Mouse (Mus musculus) hindbrain, embryonic 16.5 days (tissue): ENCODE data around the gene Nisch. TPM values are rescaled to one million over a fixed set of nuclear protein-coding genes. Genes with fewer than 3 reads are reported as not detected.

Source experiments
- ATAC-seq: fragments of 200-750 bp; cut with Nextera tagmentation; 2 replicates; pipeline ENCODE4 v1.8.0; 2017; ENCODE audit warnings: moderate TSS enrichment, moderate library complexity
- H3K27ac ChIP-seq: fragments of 300-500 bp; sonication (generic); 2 replicates; pipeline ENCODE4 v1.5.1; 2014; ENCODE audit warnings: low read depth, mild to moderate bottlenecking, control low read depth, low read length, moderate library complexity
- H3K27me3 ChIP-seq: fragments of 300-500 bp; sonication (generic); replicated peaks from 2 replicates; pipeline ENCODE4 v1.6.1; 2014; ENCODE audit warnings: low read length; ENCODE audit not compliant: control insufficient read depth, insufficient read depth
- H3K36me3 ChIP-seq: fragments of 300-500 bp; sonication (generic); 2 replicates; pipeline ENCODE4 v1.6.1; 2014; ENCODE audit warnings: mild to moderate bottlenecking, low read length, moderate library complexity, mixed read lengths; ENCODE audit not compliant: control insufficient read depth, insufficient read depth
- H3K4me1 ChIP-seq: fragments of 300-500 bp; sonication (generic); 2 replicates; pipeline ENCODE4 v1.6.1; 2014; ENCODE audit warnings: low read depth, low read length; ENCODE audit not compliant: control insufficient read depth, insufficient read depth
- H3K4me2 ChIP-seq: fragments of 300-500 bp; sonication (generic); 2 replicates; pipeline ENCODE4 v1.6.1; 2014; ENCODE audit warnings: mild to moderate bottlenecking, low read length, control low read depth, moderate library complexity
- H3K4me3 ChIP-seq: fragments of 300-500 bp; sonication (generic); 2 replicates; pipeline ENCODE4 v1.5.1; 2014; ENCODE audit warnings: mild to moderate bottlenecking, low read length, control low read depth, moderate library complexity
- H3K9ac ChIP-seq: fragments of 300-500 bp; sonication (generic); 2 replicates; pipeline ENCODE4 v1.6.1; 2014; ENCODE audit warnings: low read depth, mild to moderate bottlenecking, control low read depth, low read length, moderate library complexity
- H3K9me3 ChIP-seq: fragments of 300-500 bp; sonication (generic); 2 replicates; pipeline ENCODE4 v1.6.1; 2014; ENCODE audit warnings: mild to moderate bottlenecking, low read length, moderate library complexity; ENCODE audit not compliant: control insufficient read depth
- WGBS: fragments of 180-500 bp; shearing (Covaris S2); extraction: QIAGEN DNeasy Blood & Tissue Kit; methylation state at CpG from one replicate; pipeline ENCODE4 v1.1.7; 2014; 5-methylcytosine and 5-hydroxymethylcytosine counted together
- polyA plus RNA-seq: library from polyadenylated mRNA; unstranded; fragments of >200 nt; fragmentation: Nextera tagmentation; extraction: Ambion mirVana; gene quantifications from 2 replicates; pipeline ENCODE4 v1.2.1, GENCODE M21; 2015

The Nisch gene
- polyA plus RNA-seq, 1 experiment from 2014 or later = 304 TPM

DNA sequence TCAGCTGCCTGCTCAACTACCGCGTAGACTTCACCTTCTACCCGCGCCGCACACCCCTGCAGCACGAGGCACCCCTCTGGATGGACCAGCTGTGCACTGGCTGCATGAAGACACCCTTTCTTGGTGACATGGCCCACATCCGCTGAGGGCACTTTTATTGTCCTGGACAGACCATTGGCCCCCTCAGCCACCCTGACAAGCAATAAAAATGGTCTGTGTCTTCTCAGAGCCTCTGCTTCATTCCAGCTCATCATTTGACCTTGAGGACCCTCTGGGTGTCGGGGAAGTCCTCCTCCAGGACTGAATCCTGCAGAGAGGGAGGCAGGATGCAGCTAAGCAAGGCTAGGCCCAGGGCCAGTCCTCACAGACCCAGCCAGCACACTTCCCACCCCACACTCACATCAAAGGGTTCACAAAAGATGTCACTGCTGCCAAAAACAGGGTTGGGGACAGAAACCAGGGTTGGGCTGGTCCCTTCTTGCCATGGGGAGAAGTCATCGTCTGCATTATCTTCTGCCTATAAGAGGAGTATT, 77.8 kb downstream of the Nisch start:
- 91% methylated on average over 9 of the region's 9 CpGs for WGBS
- Histone ChIP-seq H3K4me2 (no peak overlapping the region), H3K9me3 (no peaks in the 10 kb centered on the region), H3K36me3 (peaks cover 10% of the 10 kb centered on the region), H3K9ac (no peak overlapping the region), H3K4me1 (peaks cover 1% of the 10 kb centered on the region; the same call in 1 of the 2 replicates), H3K4me3 (no peak overlapping the region), H3K27ac (no peak overlapping the region), H3K27me3 (no peaks in the 10 kb centered on the region)
- no peak for ATAC-seq

DNA sequence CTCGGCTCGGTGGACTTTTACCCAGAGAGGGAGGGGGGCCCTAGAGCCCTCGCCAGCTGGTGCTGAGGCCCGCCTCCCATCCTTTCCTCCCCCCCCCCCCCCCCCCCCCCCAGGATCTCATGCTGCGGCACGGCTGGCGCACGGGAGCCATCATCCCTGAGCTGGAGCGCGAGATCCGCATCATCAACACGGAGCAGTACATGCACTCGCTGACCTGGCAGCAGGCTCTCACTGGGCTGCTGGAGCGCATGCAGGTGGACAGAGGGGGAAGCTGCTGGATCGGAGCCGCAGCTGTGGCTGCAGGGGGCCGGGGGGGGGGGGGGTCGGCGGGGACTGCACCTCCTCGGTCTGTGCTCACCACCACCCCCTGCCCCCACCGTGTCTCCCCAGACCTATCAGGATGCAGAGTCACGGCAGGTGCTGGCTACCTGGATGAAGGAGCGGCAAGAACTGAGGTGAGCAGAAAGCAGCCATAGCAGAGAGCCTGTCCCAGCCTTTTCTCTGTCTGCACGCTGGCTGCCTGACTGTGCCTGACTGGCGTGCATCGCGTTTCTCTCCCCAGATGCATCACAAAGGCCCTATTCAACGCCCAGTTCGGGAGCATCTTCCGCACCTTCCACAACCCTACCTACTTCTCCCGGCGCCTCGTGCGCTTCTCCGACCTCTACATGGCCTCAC, 78.4 kb downstream of the Nisch start:
- 79% methylated on average over 20 of the region's 35 CpGs for WGBS
- peaks cover 6% of the 10 kb centered on the region for H3K4me1 ChIP-seq
- no peak overlapping the region for H3K27ac ChIP-seq
- H3K27me3 ChIP-seq = no peaks in the 10 kb centered on the region
- peaks cover 10% of the 10 kb centered on the region for H3K36me3 ChIP-seq
- no peak overlapping the region for H3K9ac ChIP-seq
- no peak overlapping the region for H3K4me2 ChIP-seq
- no peak overlapping the region for H3K4me3 ChIP-seq
- no peak for ATAC-seq
- no peaks in the 10 kb centered on the region for H3K9me3 ChIP-seq

DNA sequence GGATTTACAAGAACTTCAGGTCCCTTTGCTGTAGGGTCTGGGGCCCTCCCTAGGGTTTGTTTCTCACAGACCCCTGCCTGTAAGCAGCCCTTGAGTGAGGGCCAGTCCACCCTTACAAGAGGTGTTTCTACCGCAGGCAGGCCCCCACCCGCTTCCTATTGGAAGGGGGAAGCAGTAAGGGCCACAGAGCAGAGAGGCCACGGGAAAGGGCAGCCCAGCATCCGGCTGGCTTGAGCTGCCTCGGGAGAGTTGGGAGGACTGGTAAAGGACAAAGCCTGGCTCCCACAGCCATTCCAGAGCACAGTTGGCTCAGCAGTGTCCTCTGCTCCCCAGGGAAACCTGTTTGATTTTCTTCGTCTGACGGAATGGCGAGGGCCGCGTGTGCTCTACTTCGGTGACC, 79.0 kb downstream of the Nisch start:
- H3K4me2 ChIP-seq = no peak overlapping the region
- no peak for ATAC-seq
- no peak overlapping the region for H3K4me3 ChIP-seq
- WGBS = 69% methylated on average over 11 of the region's 11 CpGs
- H3K4me1 ChIP-seq = peaks cover 12% of the 10 kb centered on the region
- no peak overlapping the region for H3K9ac ChIP-seq
- H3K36me3 ChIP-seq = peaks cover 10% of the 10 kb centered on the region
- no peaks in the 10 kb centered on the region for H3K27me3 ChIP-seq
- H3K9me3 ChIP-seq = no peaks in the 10 kb centered on the region
- H3K27ac ChIP-seq = 0 out of 2 replicates have a peak overlapping the region, but pooled peaks have one; percentile 0

DNA sequence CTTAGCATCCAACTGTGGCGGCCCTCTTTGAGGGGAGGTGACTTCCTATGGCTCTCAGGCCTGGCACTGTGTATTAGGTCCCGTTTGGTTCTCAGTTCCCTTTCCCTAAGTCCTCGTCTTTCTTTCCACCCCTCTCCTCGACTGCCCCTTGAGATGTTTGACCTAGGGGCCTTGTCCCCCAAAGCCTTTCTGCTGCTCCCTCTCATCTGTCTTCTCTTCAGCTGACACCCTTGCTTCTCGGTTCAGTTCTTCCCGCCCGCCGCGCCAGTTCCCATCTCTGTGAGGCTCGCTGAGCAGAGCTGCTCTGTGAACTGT, 79.5 kb downstream of the Nisch start:
- peaks cover 10% of the 10 kb centered on the region for H3K36me3 ChIP-seq
- H3K4me1 ChIP-seq = peaks cover 17% of the 10 kb centered on the region
- H3K27me3 ChIP-seq = no peaks in the 10 kb centered on the region
- H3K9me3 ChIP-seq = no peaks in the 10 kb centered on the region
- H3K9ac ChIP-seq = no peak overlapping the region
- no peak overlapping the region for H3K4me2 ChIP-seq
- no peak overlapping the region for H3K27ac ChIP-seq
- H3K4me3 ChIP-seq = no peak overlapping the region
- whole genome bisulfite sequencing = 84% methylated on average over 10 of the region's 10 CpGs
- ATAC-seq = no peak

DNA sequence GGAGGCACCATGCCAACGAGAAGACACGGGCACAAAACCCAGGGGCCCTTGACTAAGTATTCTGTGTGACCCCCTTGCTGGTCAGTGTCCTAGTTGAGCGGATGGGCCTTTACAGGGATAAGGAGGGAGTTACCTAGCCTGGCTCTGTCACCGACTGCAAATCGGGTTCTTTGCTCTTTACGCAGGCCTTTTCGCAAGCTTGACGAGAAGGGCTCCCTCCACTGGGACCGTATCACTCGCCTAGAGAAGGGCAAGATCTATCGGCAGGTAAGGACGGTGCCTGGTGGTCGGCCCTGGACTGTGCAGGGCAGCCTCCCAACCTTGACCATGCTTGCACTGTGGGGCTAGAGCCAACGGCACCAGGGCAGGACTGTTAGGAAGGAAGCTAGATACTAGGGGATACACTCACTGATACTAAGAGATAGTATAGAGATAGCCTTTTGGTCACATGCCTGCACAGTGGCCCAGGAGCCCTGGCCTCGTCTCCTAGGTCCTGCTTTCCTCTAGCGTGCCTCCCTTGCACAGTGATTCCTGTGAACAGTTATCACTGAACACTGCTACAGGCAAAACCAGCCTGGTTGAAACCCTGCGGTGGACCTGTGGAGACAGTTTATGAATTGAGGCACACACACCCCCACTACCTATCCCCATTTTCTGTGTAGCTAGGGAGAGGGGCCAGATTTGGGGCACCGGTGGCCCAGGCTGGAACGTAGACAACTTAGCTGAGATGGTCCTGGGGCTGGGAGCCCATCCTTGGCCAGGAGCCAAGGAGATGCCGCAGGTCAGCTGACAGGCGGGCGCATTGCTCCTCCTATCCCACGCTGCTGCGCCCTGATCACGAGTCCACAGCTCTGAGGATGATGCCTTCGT, 80.1 kb downstream of the Nisch start:
- Histone ChIP-seq H3K4me1 (peaks cover 23% of the 10 kb centered on the region), H3K9ac (no peak overlapping the region), H3K4me2 (no peak overlapping the region), H3K27me3 (no peaks in the 10 kb centered on the region), H3K27ac (no peak overlapping the region), H3K36me3 (peaks cover 10% of the 10 kb centered on the region), H3K4me3 (no peak overlapping the region), H3K9me3 (no peaks in the 10 kb centered on the region)
- 87% methylated on average over 26 of the region's 26 CpGs for WGBS
- no peak for ATAC-seq

DNA sequence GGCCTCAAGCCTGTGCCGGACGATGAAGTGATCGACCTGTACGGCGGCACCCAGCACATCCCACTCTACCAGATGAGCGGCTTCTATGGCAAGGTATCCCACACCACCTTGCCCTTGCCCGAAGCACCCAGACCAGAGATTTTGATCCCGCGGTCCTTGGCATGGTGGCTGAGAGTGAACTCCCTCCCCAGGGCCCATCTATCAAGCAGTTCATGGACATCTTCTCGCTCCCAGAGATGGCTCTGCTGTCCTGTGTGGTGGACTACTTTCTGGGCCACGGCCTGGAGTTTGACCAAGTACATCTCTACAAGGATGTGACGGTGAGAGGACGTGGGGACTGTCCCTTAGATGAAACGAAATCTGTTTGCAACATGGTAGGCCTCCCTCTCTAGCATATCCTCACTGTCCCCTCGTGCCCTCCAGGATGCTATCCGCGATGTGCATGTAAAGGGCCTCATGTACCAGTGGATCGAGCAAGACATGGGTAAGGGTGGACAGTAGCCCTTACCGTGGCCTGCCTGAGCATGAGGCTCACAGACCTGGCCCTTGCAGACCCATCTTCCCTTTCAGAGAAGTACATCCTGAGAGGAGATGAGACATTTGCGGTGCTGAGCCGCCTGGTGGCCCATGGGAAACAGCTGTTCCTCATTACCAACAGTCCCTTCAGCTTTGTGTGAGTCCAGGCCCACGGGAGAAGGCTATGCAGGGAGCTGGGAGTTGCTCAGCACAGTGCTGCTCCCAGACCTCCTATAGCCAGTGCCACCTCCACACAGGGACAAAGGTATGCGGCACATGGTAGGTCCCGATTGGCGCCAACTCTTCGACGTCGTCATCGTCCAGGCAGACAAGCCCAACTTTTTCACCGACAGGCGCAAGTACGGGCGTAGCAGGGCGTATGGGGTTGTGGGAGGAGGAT, 81.0 kb downstream of the Nisch start:
- Histone ChIP-seq H3K9me3 (no peaks in the 10 kb centered on the region), H3K36me3 (peaks cover 10% of the 10 kb centered on the region), H3K4me1 (peaks cover 23% of the 10 kb centered on the region), H3K9ac (no peak overlapping the region), H3K27me3 (no peaks in the 10 kb centered on the region), H3K4me3 (no peak overlapping the region), H3K4me2 (no peak overlapping the region), H3K27ac (no peak overlapping the region)
- ATAC-seq = no peak
- WGBS = 96% methylated on average over 34 of the region's 34 CpGs

DNA sequence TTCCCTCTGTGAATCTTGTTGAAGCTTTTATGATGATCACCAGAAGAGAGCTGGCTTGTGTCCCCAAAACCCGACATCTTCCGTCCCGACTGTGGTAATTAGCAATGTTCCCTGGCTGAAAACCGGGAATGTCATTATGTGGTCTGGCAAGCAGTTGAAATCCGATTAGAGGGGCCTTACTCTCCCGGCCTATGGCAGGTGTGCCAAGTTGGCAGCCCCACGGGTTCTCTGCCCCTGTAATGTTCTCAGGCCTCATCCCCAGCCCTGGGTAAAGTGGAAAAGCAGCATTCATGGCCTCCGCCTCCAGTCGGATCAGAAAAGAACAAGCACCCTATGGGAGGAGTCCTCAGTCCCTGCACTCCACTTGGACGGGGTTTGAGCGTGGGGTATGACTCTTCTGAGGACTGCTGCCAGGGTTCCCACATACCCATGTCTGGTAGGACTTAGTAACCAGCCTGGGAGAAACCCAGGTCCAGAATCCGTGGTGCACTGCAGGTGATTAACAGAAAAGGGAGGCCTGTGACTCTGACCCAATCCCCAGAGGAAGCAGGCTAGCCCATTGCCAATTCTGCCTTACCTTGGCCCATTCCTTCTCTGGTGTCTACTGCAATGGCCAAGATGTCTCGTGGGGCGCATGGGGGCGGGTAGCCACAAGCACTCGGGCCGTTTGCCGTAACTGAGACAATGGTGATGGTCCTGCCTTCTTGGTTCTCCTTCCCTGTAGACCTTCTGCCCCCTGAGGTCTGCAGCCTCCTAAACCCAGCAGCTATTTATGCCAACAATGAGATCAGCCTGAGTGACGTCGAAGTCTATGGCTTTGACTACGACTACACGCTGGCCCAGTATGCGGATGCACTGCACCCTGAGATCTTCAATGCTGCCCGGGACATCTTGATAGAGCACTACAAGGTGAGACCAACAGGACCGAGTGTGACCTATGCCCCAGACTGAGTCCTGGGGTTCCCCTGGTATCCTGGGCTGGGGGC, 82.4 kb downstream of the Nisch start:
- H3K36me3 ChIP-seq = peaks cover 7% of the 10 kb centered on the region
- H3K4me3 ChIP-seq = no peak overlapping the region
- peak overlapping the region; percentile 57; the same call in 1 of the 2 replicates for H3K27ac ChIP-seq
- 77% methylated on average over 25 of the region's 25 CpGs for WGBS
- H3K4me2 ChIP-seq = 0 out of 2 replicates have a peak overlapping the region, but pooled peaks have one; percentile 13
- H3K9me3 ChIP-seq = no peaks in the 10 kb centered on the region
- peak; percentile 2; the same call in 1 of the 2 replicates for ATAC-seq
- H3K27me3 ChIP-seq = no peaks in the 10 kb centered on the region
- peaks cover 29% of the 10 kb centered on the region for H3K4me1 ChIP-seq
- no peak overlapping the region for H3K9ac ChIP-seq
